Mouse (Mus musculus) embryonic facial prominence, embryonic 14.5 days (tissue): ENCODE measurements around the gene Fem1b. TPM values are rescaled to one million over a fixed set of nuclear protein-coding genes. Genes with fewer than 3 reads are reported as not detected.

ENCODE experiments used
- ATAC-seq: fragments of 200-750 bp; cut with Nextera tagmentation; 2 replicates; pipeline ENCODE4 v1.8.0; 2017; ENCODE audit warnings: low read depth, moderate number of reproducible peaks, moderate TSS enrichment
- DNase-seq: peaks from one replicate; pipeline ENCODE4 v3.0.0-alpha.2; 2015; ENCODE audit warnings: low spot score
- H3K27ac ChIP-seq: fragments of 300-500 bp; sonication (generic); replicated peaks from 2 replicates; pipeline ENCODE4 v1.5.1; 2014; ENCODE audit warnings: low read depth, mild to moderate bottlenecking, low read length, moderate library complexity
- H3K27me3 ChIP-seq: fragments of 300-500 bp; sonication (generic); replicated peaks from 2 replicates; pipeline ENCODE4 v1.6.1; 2014; ENCODE audit warnings: low read length; ENCODE audit not compliant: control insufficient read depth, insufficient read depth
- H3K36me3 ChIP-seq: fragments of 300-500 bp; sonication (generic); 2 replicates; pipeline ENCODE4 v1.6.1; 2014; ENCODE audit warnings: low read length, mixed read lengths; ENCODE audit not compliant: control insufficient read depth, insufficient read depth
- H3K4me1 ChIP-seq: fragments of 300-500 bp; sonication (generic); 2 replicates; pipeline ENCODE4 v1.6.1; 2014; ENCODE audit warnings: antibody characterized with exemption, low read length; ENCODE audit not compliant: control insufficient read depth, insufficient read depth
- H3K4me2 ChIP-seq: fragments of 300-500 bp; sonication (generic); 2 replicates; pipeline ENCODE4 v1.6.1; 2014; ENCODE audit warnings: low read depth, mild to moderate bottlenecking, low read length, moderate library complexity, mixed read lengths
- H3K4me3 ChIP-seq: fragments of 300-500 bp; sonication (generic); 2 replicates; pipeline ENCODE4 v1.5.1; 2014; ENCODE audit warnings: low read depth, mild to moderate bottlenecking, low read length
- H3K9ac ChIP-seq: fragments of 300-500 bp; sonication (generic); 2 replicates; pipeline ENCODE4 v1.6.1; 2014; ENCODE audit warnings: low read depth, mild to moderate bottlenecking, low read length, moderate library complexity, mixed read lengths
- H3K9me3 ChIP-seq: fragments of 300-500 bp; sonication (generic); 2 replicates; pipeline ENCODE4 v1.6.1; 2016; ENCODE audit warnings: low read length; ENCODE audit not compliant: control insufficient read depth
- WGBS: fragments of 180-500 bp; shearing (Covaris S2); extraction: QIAGEN DNeasy Blood & Tissue Kit; methylation state at CpG from one replicate; pipeline ENCODE4 v1.1.7; 2014; 5-methylcytosine and 5-hydroxymethylcytosine counted together
- polyA plus RNA-seq: library from polyadenylated mRNA; unstranded; fragments of >200 nt; fragmentation: Nextera tagmentation; extraction: Ambion mirVana; gene quantifications from 2 replicates; pipeline ENCODE4 v1.2.1, GENCODE M21; 2014

The Fem1b gene
- polyA plus RNA-seq, 1 experiment from 2014 or later, result 31.8 TPM

DNA sequence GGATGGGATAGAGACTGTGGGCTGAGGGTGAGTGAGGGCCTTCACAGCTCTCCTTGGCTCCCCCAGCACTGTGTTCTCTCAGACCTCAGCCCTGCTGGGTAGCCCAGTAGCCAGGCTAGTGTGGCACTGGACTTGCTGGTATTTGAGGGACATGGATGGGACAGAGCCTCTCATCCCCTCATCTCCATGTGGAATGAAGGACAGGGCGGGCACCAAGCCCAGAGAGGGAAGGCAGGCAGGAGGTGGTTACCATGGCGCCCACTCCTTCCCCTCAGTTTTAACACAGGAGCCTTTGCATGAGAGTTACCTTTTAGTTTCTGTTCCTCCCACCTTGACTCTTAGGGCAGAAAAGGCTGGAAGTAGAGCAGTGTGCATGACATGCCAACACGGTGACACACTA, 36.9 kb upstream of the Fem1b start:
- Histone ChIP-seq H3K4me3 (no peak overlapping the region), H3K9ac (no peak overlapping the region), H3K36me3 (peaks cover 31% of the 10 kb centered on the region), H3K4me1 (peaks cover 3% of the 10 kb centered on the region; the same call in 1 of the 2 replicates), H3K27ac (no peak overlapping the region), H3K4me2 (no peak overlapping the region), H3K9me3 (no peaks in the 10 kb centered on the region), H3K27me3 (no peaks in the 10 kb centered on the region)
- ATAC-seq, result no peak
- 91% methylated on average over 3 of the region's 3 CpGs for WGBS
- no peak for DNase-seq

DNA sequence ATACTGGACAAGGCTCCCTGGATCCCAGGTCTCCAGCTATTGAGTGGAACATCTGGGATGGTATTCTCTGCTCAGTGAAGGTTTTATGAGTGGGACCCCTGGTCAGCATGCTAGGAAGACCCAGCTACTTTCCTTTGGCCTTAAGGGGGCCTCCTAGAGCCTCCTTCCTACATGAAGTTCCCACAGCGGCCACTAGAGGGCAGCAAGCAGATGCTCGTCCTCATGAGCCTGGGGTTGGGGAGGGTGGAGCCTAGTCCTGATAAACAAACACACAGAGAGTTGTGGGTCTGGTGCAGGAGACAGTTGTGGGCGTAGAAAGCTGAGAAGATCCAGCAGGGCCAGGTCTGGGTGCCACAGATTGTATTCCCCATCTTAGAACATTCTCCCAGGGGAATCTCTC, 36.0 kb upstream of the Fem1b start:
- Histone ChIP-seq H3K27ac (no peak overlapping the region), H3K36me3 (peaks cover 31% of the 10 kb centered on the region), H3K9ac (peak overlapping the region; percentile 35; the same call in 1 of the 2 replicates), H3K9me3 (no peaks in the 10 kb centered on the region), H3K4me2 (no peak overlapping the region), H3K4me1 (peaks cover 3% of the 10 kb centered on the region; the same call in 1 of the 2 replicates), H3K27me3 (no peaks in the 10 kb centered on the region), H3K4me3 (no peak overlapping the region)
- ATAC-seq (peak; percentile 60), DNase-seq (peak; percentile 84)
- 4% methylated on average over 3 of the region's 3 CpGs for WGBS

DNA sequence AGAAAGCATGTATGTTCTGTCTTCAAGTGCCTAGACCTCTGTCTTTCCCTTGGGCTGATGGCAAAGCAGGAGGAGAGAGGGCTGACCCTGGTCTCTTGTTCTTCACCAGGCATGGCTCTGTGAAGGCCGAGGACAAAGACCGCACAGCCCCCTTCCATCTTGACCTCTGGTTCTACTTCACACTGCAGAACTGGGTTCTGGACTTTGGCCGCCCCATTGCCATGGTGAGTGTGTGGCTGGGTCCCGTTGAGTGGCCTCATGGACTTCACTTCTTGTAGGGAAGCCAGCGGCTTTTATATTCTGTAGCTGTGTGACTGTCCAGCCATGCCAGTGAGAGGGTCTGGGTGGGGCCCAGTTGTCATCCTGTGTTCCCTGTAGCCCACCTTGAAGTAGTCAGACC, 32.7 kb upstream of the Fem1b start:
- no peak for DNase-seq
- Histone ChIP-seq H3K36me3 (peaks cover 16% of the 10 kb centered on the region; the same call in 1 of the 2 replicates), H3K27ac (no peak overlapping the region), H3K27me3 (no peaks in the 10 kb centered on the region), H3K9me3 (no peaks in the 10 kb centered on the region), H3K9ac (no peak overlapping the region), H3K4me1 (peaks cover 7% of the 10 kb centered on the region), H3K4me2 (no peak overlapping the region), H3K4me3 (no peak overlapping the region)
- 93% methylated on average over 5 of the region's 5 CpGs for WGBS
- ATAC-seq, result no peak

DNA sequence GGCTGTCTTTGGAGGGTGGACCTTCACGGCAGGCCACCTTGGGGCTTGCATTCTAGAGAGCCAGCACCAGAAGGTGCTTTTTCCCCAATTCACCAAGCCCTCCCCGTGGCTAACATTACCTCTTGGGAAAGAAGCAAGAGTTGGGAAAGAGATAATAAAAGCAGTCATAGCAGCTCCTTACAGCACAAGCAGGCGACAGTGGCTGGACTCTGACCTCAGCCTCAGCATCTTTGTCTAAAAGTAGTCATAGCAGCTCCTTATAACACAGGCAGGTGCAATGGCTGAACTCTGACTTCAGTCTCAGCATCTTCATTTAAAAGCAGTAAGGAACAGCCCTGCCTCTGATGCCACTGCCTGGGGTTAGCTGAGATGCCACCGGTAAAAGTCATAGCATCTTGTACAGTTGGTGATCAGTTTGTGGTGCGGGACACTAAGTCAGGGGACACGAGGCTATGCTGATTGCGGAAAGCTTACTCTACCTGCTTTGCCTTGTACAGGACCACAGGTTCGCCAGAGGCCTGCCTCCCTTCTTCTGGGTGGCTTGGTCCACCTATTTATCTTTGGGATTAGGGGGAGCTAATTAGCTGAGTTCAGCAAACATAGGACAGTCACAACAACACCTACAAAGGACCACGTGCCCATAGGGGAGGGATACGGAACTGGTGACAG, 31.8 kb upstream of the Fem1b start:
- Histone ChIP-seq H3K9me3 (no peaks in the 10 kb centered on the region), H3K4me2 (no peak overlapping the region), H3K36me3 (peaks cover 13% of the 10 kb centered on the region; the same call in 1 of the 2 replicates), H3K27ac (no peak overlapping the region), H3K27me3 (no peaks in the 10 kb centered on the region), H3K4me1 (peaks cover 11% of the 10 kb centered on the region), H3K4me3 (no peak overlapping the region), H3K9ac (no peak overlapping the region)
- 75% methylated on average over 10 of the region's 10 CpGs for WGBS
- DNase-seq (no peak), ATAC-seq (no peak)

DNA sequence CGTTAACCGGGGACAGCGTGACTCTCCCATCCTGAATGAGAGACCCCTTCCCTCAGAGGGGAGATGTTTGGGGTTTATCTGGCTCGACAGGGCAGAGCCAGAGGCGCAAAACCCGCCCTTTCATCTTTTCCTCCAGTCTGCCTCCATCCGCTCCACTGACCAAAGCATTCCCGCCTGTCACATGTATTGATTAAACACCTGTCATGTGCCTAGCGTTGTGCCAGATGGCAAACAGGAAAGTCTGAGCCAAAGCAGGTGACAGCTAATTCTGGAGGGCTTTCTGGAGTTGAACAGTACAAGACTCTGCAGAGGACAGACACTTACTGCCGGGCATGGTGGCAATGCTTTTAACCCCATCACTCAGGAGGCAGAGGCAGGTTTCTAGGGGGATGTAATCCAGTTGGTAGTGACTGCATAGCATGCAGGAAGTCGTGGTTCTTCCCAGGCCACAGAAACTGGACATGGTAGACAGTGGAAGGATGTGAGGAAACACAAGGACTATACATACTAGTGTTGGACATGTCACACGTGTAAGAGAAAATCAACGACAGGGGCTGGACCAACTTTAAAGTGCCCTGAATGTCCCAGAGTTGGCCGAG, 27.5 kb upstream of the Fem1b start:
- peak; percentile 41 for DNase-seq
- Histone ChIP-seq H3K9ac (peak overlapping the region; percentile 89), H3K27me3 (no peaks in the 10 kb centered on the region), H3K36me3 (no peaks in the 10 kb centered on the region), H3K9me3 (no peaks in the 10 kb centered on the region), H3K4me3 (peak overlapping the region; percentile 69), H3K4me2 (peak overlapping the region; percentile 85), H3K4me1 (peaks cover 11% of the 10 kb centered on the region), H3K27ac (peak overlapping the region; percentile 84)
- peak; percentile 1; the same call in 1 of the 2 replicates for ATAC-seq
- 10% methylated on average over 14 of the region's 14 CpGs for WGBS

DNA sequence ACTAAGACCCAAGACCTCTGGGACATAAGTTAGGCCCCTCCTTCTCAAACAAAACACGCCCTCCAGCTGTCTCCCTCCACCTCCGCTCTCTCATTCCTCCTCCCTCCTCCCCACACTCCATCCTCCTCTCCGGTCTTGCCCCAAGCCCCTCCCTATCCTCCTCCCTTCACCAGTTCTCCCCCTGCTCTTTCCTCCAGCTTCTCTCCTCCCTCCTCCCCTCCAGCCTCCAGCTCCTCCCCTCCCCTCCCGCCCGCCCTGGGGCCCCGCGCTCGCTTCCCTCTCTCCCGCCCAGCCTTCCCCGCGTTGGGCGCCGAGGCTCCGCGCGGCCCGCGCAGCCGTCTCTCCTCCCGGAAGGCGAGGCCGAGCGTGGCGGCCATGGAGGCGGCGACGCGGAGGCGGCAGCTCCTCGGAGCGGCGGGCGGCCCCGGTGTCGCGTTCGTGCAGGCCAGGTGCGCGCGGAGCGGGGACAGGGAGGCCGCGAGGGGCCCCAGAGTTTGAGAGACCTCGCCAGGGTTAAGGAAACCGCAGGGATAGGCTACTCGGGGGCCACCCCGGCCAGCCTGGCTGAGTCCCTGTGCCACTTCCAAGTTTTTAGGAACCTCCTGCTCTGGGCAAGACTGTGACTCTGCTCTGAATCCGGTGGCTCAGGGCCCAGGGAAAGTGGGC, 26.9 kb upstream of the Fem1b start, which contains the start of gene Cln6:
Gene Cln6, plus strand, starts transcription at position 280 of the 666 bp plus-strand sequence.
- WGBS, result 1% methylated on average over 33 of the region's 48 CpGs
- DNase-seq (peak; percentile 96), ATAC-seq (peak; percentile 91)

DNA sequence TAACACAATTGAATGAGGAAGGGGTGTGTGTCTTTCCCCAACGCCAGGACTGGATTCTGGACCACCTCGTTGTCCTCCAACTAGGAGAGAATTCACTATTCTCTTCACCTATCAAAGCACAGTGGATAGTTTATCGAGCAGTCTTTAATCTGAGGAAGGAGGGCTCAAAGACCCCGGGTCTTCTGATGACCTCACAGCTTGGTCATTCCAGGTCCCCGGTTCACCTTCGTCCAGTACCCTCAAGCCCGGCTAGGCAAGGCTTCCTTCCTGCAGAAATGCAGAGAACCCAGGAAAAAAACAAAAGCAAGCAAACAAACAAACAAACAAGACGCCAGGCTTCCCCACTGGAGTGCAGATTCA, 26.4 kb upstream of the Fem1b start:
- Histone ChIP-seq H3K27ac (peak overlapping the region; percentile 35; the same call in 1 of the 2 replicates), H3K27me3 (no peaks in the 10 kb centered on the region), H3K36me3 (no peaks in the 10 kb centered on the region), H3K4me3 (peak overlapping the region; percentile 69), H3K9me3 (no peaks in the 10 kb centered on the region), H3K4me1 (peaks cover 11% of the 10 kb centered on the region), H3K9ac (peak overlapping the region; percentile 89), H3K4me2 (peak overlapping the region; percentile 85)
- DNase-seq, result no peak
- WGBS, result 15% methylated on average over 8 of the region's 8 CpGs
- ATAC-seq, result 0 out of 2 replicates have a peak, but pooled peaks have one; percentile 2

More for the DNA sequence above, 26.9 kb upstream of the Fem1b start, which contains the start of gene Cln6:
- peak within 1 kb of the TSS; percentile 69 for H3K4me3 ChIP-seq
- peak within 1 kb of the TSS; percentile 84 for H3K27ac ChIP-seq
- H3K27me3 ChIP-seq, result no peaks in the 10 kb centered on the region
- peaks cover 11% of the 10 kb centered on the region for H3K4me1 ChIP-seq
- peak within 1 kb of the TSS; percentile 89 for H3K9ac ChIP-seq
- H3K9me3 ChIP-seq, result no peaks in the 10 kb centered on the region
- H3K4me2 ChIP-seq, result peak within 1 kb of the TSS; percentile 85
- H3K36me3 ChIP-seq, result no peaks in the 10 kb centered on the region

DNA sequence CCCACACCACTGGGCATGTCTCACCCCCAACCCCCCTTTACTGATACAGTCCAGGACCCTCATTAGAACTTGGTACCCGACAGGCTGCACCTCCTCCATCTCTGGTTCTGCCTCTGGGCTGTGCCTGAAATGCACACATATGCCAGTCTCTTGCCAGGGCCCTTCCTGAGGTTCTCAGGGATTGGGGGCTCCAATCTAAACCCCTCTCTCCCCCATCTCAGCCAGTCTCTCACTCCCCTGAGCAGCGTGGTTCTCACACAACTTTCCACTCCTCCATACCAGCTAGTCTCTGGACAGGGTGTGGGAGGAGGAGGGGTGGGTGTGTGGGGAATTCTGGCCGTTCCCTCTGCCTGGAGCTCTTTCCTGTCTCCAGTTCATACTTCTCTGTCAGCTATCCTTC, 25.9 kb upstream of the Fem1b start:
- H3K27me3 ChIP-seq, result no peaks in the 10 kb centered on the region
- H3K4me1 ChIP-seq, result peaks cover 11% of the 10 kb centered on the region
- DNase-seq (no peak), ATAC-seq (no peak)
- no peak overlapping the region for H3K4me3 ChIP-seq
- H3K4me2 ChIP-seq, result no peak overlapping the region; the same call in 1 of the 2 replicates
- H3K9ac ChIP-seq, result no peak overlapping the region
- WGBS, result 52% methylated on average over 3 of the region's 3 CpGs
- H3K9me3 ChIP-seq, result no peaks in the 10 kb centered on the region
- 0 out of 2 replicates have a peak overlapping the region, but pooled peaks have one; percentile 35 for H3K27ac ChIP-seq
- no peaks in the 10 kb centered on the region for H3K36me3 ChIP-seq
